Mouse (Mus musculus) forebrain, embryonic 13.5 days (tissue): Measurements from ENCODE around the gene Fam222a. TPM values are rescaled to one million over a fixed set of nuclear protein-coding genes. Genes with fewer than 3 reads are reported as not detected.
A peak's percentile ranks its signal among the peaks of the same experiment; 100 is the strongest.

ENCODE experiments used
- ATAC-seq: fragments of 200-750 bp; cut with Nextera tagmentation; 2 replicates; pipeline ENCODE4 v1.8.0; 2017
- H3K27ac ChIP-seq: fragments of 300-500 bp; sonication (generic); 2 replicates; pipeline ENCODE4 v1.5.1; 2015; ENCODE audit warnings: inconsistent platforms, mild to moderate bottlenecking, moderate library complexity
- H3K27me3 ChIP-seq: fragments of 300-500 bp; sonication (generic); 2 replicates; pipeline ENCODE4 v1.6.1; 2015; ENCODE audit warnings: mild to moderate bottlenecking, inconsistent platforms
- H3K36me3 ChIP-seq: fragments of 300-500 bp; sonication (generic); 2 replicates; pipeline ENCODE4 v1.6.1; 2015; ENCODE audit warnings: mild to moderate bottlenecking, inconsistent platforms; ENCODE audit not compliant: poor library complexity, severe bottlenecking
- H3K4me1 ChIP-seq: fragments of 300-500 bp; sonication (generic); 2 replicates; pipeline ENCODE4 v1.6.1; 2015; ENCODE audit warnings: inconsistent platforms
- H3K4me2 ChIP-seq: fragments of 300-500 bp; sonication (generic); 2 replicates; pipeline ENCODE4 v1.6.1; 2015; ENCODE audit warnings: inconsistent platforms, mild to moderate bottlenecking, moderate library complexity
- H3K4me3 ChIP-seq: fragments of 300-500 bp; sonication (generic); 2 replicates; pipeline ENCODE4 v1.5.1; 2015; ENCODE audit warnings: mild to moderate bottlenecking, inconsistent platforms
- H3K9ac ChIP-seq: fragments of 300-500 bp; sonication (generic); 2 replicates; pipeline ENCODE4 v1.6.1; 2015; ENCODE audit warnings: mild to moderate bottlenecking, inconsistent platforms
- H3K9me3 ChIP-seq: fragments of 300-500 bp; sonication (generic); replicated peaks from 2 replicates; pipeline ENCODE4 v1.6.1; 2016; ENCODE audit warnings: inconsistent platforms
- WGBS: fragments of 180-500 bp; shearing (Covaris S2); methylation state at CpG from one replicate; pipeline ENCODE4 v1.1.7; 2015; 5-methylcytosine and 5-hydroxymethylcytosine counted together
- polyA plus RNA-seq: library from polyadenylated mRNA; unstranded; fragments of >200 nt; fragmentation: Nextera tagmentation; extraction: Ambion mirVana; gene quantifications from 2 replicates; pipeline ENCODE4 v1.2.1, GENCODE M21; 2015

The Fam222a gene
- polyA plus RNA-seq, 1 experiment from 2014 or later: 4.8 TPM

GRCm38 (mm10) chr5:114575010-114575409 is 7.2 kb downstream of the Fam222a start:
- peak overlapping the region; percentile 47 for H3K9ac ChIP-seq
- 0 out of 2 replicates have a peak overlapping the region, but pooled peaks have one; percentile 25 for H3K27ac ChIP-seq
- ATAC-seq: no peak
- no peaks in the 10 kb centered on the region for H3K9me3 ChIP-seq
- 12% methylated on average over 11 of the region's 11 CpGs for WGBS
- H3K4me3 ChIP-seq: no peak overlapping the region
- H3K4me1 ChIP-seq: peaks cover 98% of the 10 kb centered on the region
- H3K27me3 ChIP-seq: peaks cover 60% of the 10 kb centered on the region
- peak overlapping the region; percentile 89 for H3K4me2 ChIP-seq
- H3K36me3 ChIP-seq: no peaks in the 10 kb centered on the region

- Histone ChIP-seq H3K9ac (0 out of 2 replicates have a peak overlapping the region, but pooled peaks have one; percentile 47), H3K27me3 (peaks cover 63% of the 10 kb centered on the region), H3K27ac (peak overlapping the region; percentile 25; the same call in 1 of the 2 replicates), H3K9me3 (no peaks in the 10 kb centered on the region), H3K36me3 (no peaks in the 10 kb centered on the region), H3K4me2 (peak overlapping the region; percentile 89), H3K4me3 (peak overlapping the region; percentile 3; the same call in 1 of the 2 replicates), H3K4me1 (peaks cover 96% of the 10 kb centered on the region)
- ATAC-seq: no peak
- 58% methylated on average over 7 of the region's 7 CpGs for WGBS
These were observed 7.7 kb downstream of the Fam222a start for GRCm38 (mm10) chr5:114575530-114575929.

- Histone ChIP-seq H3K4me2 (peak overlapping the region; percentile 89), H3K36me3 (no peaks in the 10 kb centered on the region), H3K4me1 (peaks cover 94% of the 10 kb centered on the region), H3K4me3 (no peak overlapping the region), H3K27ac (no peak overlapping the region), H3K27me3 (peaks cover 60% of the 10 kb centered on the region), H3K9ac (no peak overlapping the region), H3K9me3 (no peaks in the 10 kb centered on the region)
- no peak; the same call in 1 of the 2 replicates for ATAC-seq
- WGBS: 80% methylated on average over 16 of the region's 16 CpGs
These were observed 8.3 kb downstream of the Fam222a start for GRCm38 (mm10) chr5:114575986-114576605.

- peak overlapping the region; percentile 28 for H3K4me2 ChIP-seq
- H3K4me3 ChIP-seq: no peak overlapping the region
- peaks cover 85% of the 10 kb centered on the region for H3K4me1 ChIP-seq
- H3K9me3 ChIP-seq: no peaks in the 10 kb centered on the region
- 21% methylated on average over 20 of the region's 20 CpGs for WGBS
- H3K27ac ChIP-seq: peak overlapping the region; percentile 36
- no peaks in the 10 kb centered on the region for H3K36me3 ChIP-seq
- no peak overlapping the region for H3K9ac ChIP-seq
- no peak for ATAC-seq
- H3K27me3 ChIP-seq: peaks cover 64% of the 10 kb centered on the region
These were observed 10.5 kb downstream of the Fam222a start for GRCm38 (mm10) chr5:114578361-114578760.

GRCm38 (mm10) chr5:114579714-114580357 is 12.0 kb downstream of the Fam222a start:
- H3K4me1 ChIP-seq: peaks cover 85% of the 10 kb centered on the region
- H3K4me3 ChIP-seq: no peak overlapping the region
- ATAC-seq: no peak
- H3K27me3 ChIP-seq: peaks cover 61% of the 10 kb centered on the region
- WGBS: 55% methylated on average over 8 of the region's 8 CpGs
- H3K36me3 ChIP-seq: no peaks in the 10 kb centered on the region
- 0 out of 2 replicates have a peak overlapping the region, but pooled peaks have one; percentile 31 for H3K27ac ChIP-seq
- no peak overlapping the region for H3K9ac ChIP-seq
- H3K9me3 ChIP-seq: no peaks in the 10 kb centered on the region
- H3K4me2 ChIP-seq: no peak overlapping the region

GRCm38 (mm10) chr5:114581486-114581885 is 13.7 kb downstream of the Fam222a start:
- H3K9me3 ChIP-seq: no peaks in the 10 kb centered on the region
- peaks cover 85% of the 10 kb centered on the region for H3K4me1 ChIP-seq
- H3K9ac ChIP-seq: no peak overlapping the region
- H3K4me2 ChIP-seq: peak overlapping the region; percentile 12; the same call in 1 of the 2 replicates
- peak overlapping the region; percentile 5; the same call in 1 of the 2 replicates for H3K27ac ChIP-seq
- peaks cover 65% of the 10 kb centered on the region for H3K27me3 ChIP-seq
- H3K4me3 ChIP-seq: no peak overlapping the region
- WGBS: 39% methylated on average over 12 of the region's 12 CpGs
- no peaks in the 10 kb centered on the region for H3K36me3 ChIP-seq
- ATAC-seq: peak; percentile 31; the same call in 1 of the 2 replicates

- no peak overlapping the region for H3K4me3 ChIP-seq
- H3K27me3 ChIP-seq: peaks cover 58% of the 10 kb centered on the region
- H3K27ac ChIP-seq: no peak overlapping the region
- no peak overlapping the region for H3K9ac ChIP-seq
- ATAC-seq: no peak
- H3K4me2 ChIP-seq: no peak overlapping the region
- no peaks in the 10 kb centered on the region for H3K36me3 ChIP-seq
- H3K9me3 ChIP-seq: no peaks in the 10 kb centered on the region
- 82% methylated on average over 3 of the region's 3 CpGs for WGBS
- H3K4me1 ChIP-seq: peaks cover 77% of the 10 kb centered on the region
These were observed 15.2 kb downstream of the Fam222a start for GRCm38 (mm10) chr5:114583046-114583445.

- H3K4me2 ChIP-seq: no peak overlapping the region
- ATAC-seq: no peak
- no peak overlapping the region for H3K4me3 ChIP-seq
- WGBS: 86% methylated on average over 12 of the region's 12 CpGs
- no peak overlapping the region for H3K27ac ChIP-seq
- peak overlapping the region; percentile 48; the same call in 1 of the 2 replicates for H3K9ac ChIP-seq
- H3K9me3 ChIP-seq: no peaks in the 10 kb centered on the region
- H3K36me3 ChIP-seq: no peaks in the 10 kb centered on the region
- peaks cover 58% of the 10 kb centered on the region for H3K27me3 ChIP-seq
- H3K4me1 ChIP-seq: peaks cover 77% of the 10 kb centered on the region
These were observed 15.8 kb downstream of the Fam222a start for GRCm38 (mm10) chr5:114583490-114584175.

- H3K4me2 ChIP-seq: no peak overlapping the region
- 35% methylated on average over 14 of the region's 14 CpGs for WGBS
- H3K4me1 ChIP-seq: peaks cover 78% of the 10 kb centered on the region
- H3K27ac ChIP-seq: peak overlapping the region; percentile 35; the same call in 1 of the 2 replicates
- no peaks in the 10 kb centered on the region for H3K36me3 ChIP-seq
- no peaks in the 10 kb centered on the region for H3K9me3 ChIP-seq
- H3K27me3 ChIP-seq: peaks cover 51% of the 10 kb centered on the region
- peak overlapping the region; percentile 48; the same call in 1 of the 2 replicates for H3K9ac ChIP-seq
- no peak overlapping the region for H3K4me3 ChIP-seq
- ATAC-seq: no peak
These were observed 16.7 kb downstream of the Fam222a start for GRCm38 (mm10) chr5:114584293-114585104.

GRCm38 (mm10) chr5:114585682-114586081 is 17.9 kb downstream of the Fam222a start:
- H3K27me3 ChIP-seq: peaks cover 43% of the 10 kb centered on the region
- 5% methylated on average over 5 of the region's 5 CpGs for WGBS
- H3K9me3 ChIP-seq: no peaks in the 10 kb centered on the region
- peaks cover 83% of the 10 kb centered on the region for H3K4me1 ChIP-seq
- H3K9ac ChIP-seq: peak overlapping the region; percentile 30
- H3K36me3 ChIP-seq: no peaks in the 10 kb centered on the region
- no peak for ATAC-seq
- peak overlapping the region; percentile 19; the same call in 1 of the 2 replicates for H3K27ac ChIP-seq
- no peak overlapping the region for H3K4me3 ChIP-seq
- H3K4me2 ChIP-seq: 0 out of 2 replicates have a peak overlapping the region, but pooled peaks have one; percentile 5

- Histone ChIP-seq H3K4me2 (no peak overlapping the region), H3K9ac (no peak overlapping the region), H3K27ac (no peak overlapping the region), H3K36me3 (no peaks in the 10 kb centered on the region), H3K4me1 (peaks cover 92% of the 10 kb centered on the region), H3K4me3 (no peak overlapping the region), H3K9me3 (no peaks in the 10 kb centered on the region), H3K27me3 (peaks cover 39% of the 10 kb centered on the region)
- ATAC-seq: no peak
- 48% methylated on average over 9 of the region's 9 CpGs for WGBS
These were observed 20.1 kb downstream of the Fam222a start for GRCm38 (mm10) chr5:114587908-114588307.
